In the genomic region with DNA sequence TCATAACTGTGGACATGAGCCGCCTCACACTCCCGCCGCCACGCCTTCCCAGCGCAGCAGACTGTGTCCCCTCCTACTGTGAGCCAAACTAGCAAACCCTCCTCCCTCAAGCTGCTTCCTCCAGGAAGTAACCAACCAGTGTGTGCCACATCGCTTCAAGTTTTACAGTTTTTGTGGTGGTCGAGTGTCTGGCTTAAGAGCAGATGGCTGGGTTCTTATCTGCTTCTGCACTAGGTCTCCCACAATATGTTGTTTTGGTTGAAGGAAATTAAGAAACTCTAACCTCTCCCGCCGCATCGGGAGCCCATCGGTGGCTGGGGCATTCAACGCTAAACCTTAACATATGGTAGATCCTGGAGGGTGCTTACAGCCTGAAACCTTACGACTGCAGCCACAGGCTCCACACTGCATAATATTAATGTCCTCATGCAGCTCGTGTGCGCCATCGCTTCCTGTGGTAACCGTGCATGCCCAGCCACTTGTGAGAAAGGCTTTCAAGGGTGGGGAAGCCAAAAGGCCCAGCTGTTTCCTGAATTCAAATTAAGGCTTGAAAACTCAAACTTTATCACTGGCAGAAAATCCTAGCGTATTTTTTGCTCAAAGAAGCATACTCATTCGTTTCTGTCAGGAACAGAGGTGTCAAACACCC, we compare ENCODE assay signal across 26 mouse cellular contexts.
DNase-seq lines count a peak whose midpoint lies in the region; ATAC-seq and TF ChIP-seq lines count a peak whose summit lies in the region.
"Had no signal": no experiment of that assay in that cellular context is flagged by ENCODE, and none has a peak within 500 bp of the region (broad histone marks: within the 10 kb centered on the region; RNA-seq: fewer than 3 reads in every experiment).

No protein-coding gene starts in this region.

- no peak overlapping the region for H3K4me2 ChIP-seq in liver, embryonic 12.5 days
- no peak overlapping the region for H3K4me2 ChIP-seq in hindbrain, embryonic 12.5 days (replicated peaks)
- H3K4me2 ChIP-seq: embryonic facial prominence, embryonic 13.5 days; limb, embryonic 12.5 days; liver, embryonic 13.5 days; lung, embryonic 15.5 days; midbrain, embryonic 12.5 days; neural tube, embryonic 15.5 days had no signal

- no peaks in the 10 kb centered on the region for H3K27me3 ChIP-seq in spleen, adult 2 months (ENCODE audit: control insufficient read depth, insufficient read depth, low read length)
- H3K27me3 ChIP-seq in liver, embryonic 12.5 days (replicated peaks): no peaks in the 10 kb centered on the region; the same call in 1 of the 2 replicates
- 0 out of 2 replicates have a peak, but pooled peaks cover 7% of the 10 kb centered on the region for H3K27me3 ChIP-seq in hindbrain, embryonic 12.5 days
- H3K27me3 ChIP-seq: embryonic facial prominence, embryonic 13.5 days; limb, embryonic 12.5 days; liver, embryonic 13.5 days; lung, embryonic 15.5 days; midbrain, embryonic 12.5 days; neural tube, embryonic 15.5 days had no signal

- H3K4me3 ChIP-seq in spleen, adult 2 months (ENCODE audit: extremely low read depth, insufficient read depth, insufficient read length): no peak overlapping the region
- no peak overlapping the region for H3K4me3 ChIP-seq in liver, embryonic 12.5 days
- H3K4me3 ChIP-seq in hindbrain, embryonic 12.5 days: no peak overlapping the region
- H3K4me3 ChIP-seq: embryonic facial prominence, embryonic 13.5 days; heart, adult 2 months; limb, embryonic 12.5 days; liver, embryonic 13.5 days; lung, embryonic 15.5 days; midbrain, embryonic 12.5 days; neural tube, embryonic 15.5 days had no signal

- WGBS in spleen, adult 2 months: 24% methylated on average over 19 of the region's 19 CpGs
- WGBS in liver, embryonic 12.5 days (ENCODE audit: insufficient replicate concordance): 65% methylated on average over 19 of the region's 19 CpGs
- WGBS in hindbrain, embryonic 12.5 days: 88% methylated on average over 19 of the region's 19 CpGs

- H3K9me3 ChIP-seq in liver, embryonic 12.5 days (replicated peaks): no peaks in the 10 kb centered on the region
- H3K9me3 ChIP-seq in hindbrain, embryonic 12.5 days (replicated peaks): 0 out of 2 replicates have a peak, but pooled peaks cover 3% of the 10 kb centered on the region
- H3K9me3 ChIP-seq: embryonic facial prominence, embryonic 13.5 days; liver, embryonic 13.5 days; lung, embryonic 15.5 days; midbrain, embryonic 12.5 days; neural tube, embryonic 15.5 days had no signal

- no peak overlapping the region for H3K9ac ChIP-seq in liver, embryonic 12.5 days
- no peak overlapping the region for H3K9ac ChIP-seq in hindbrain, embryonic 12.5 days
- H3K9ac ChIP-seq: embryonic facial prominence, embryonic 13.5 days; limb, embryonic 12.5 days; liver, embryonic 13.5 days; lung, embryonic 15.5 days; midbrain, embryonic 12.5 days; neural tube, embryonic 15.5 days had no signal

- no peak for TF ChIP-seq CTCF in spleen, adult 2 months (IDR thresholded peaks at IDR 0.05; ENCODE audit: extremely low read depth, insufficient read depth, insufficient read length, insufficient replicate concordance)

- no peak for ATAC-seq in CD4-positive, CD25-positive, alpha-beta regulatory T cell, adult 4 months
- peak; percentile 53 for ATAC-seq in granulocyte monocyte progenitor cell, adult 5-6 weeks (replicated peaks; ENCODE audit: poor library complexity, severe bottlenecking)
- no peak for ATAC-seq in liver, embryonic 12.5 days
- ATAC-seq in hindbrain, embryonic 12.5 days (ENCODE audit: low FRiP score): no peak
- ATAC-seq: forebrain, embryonic 14.5 days had no signal

- peak; percentile 29 for DNase-seq in CD4-positive, CD25-positive, alpha-beta regulatory T cell, adult 2 months (ENCODE audit: low read depth, low spot score)
- peak; percentile 8 for DNase-seq in T-cell, adult 2 months (ENCODE audit: low spot score)
- DNase-seq in spleen, adult 2 months (ENCODE audit: low read depth in 1 of 2, low spot score in 2 of 2): peak; percentile 9 to 19
- DNase-seq in cerebellum, adult 8-10 months: no peak
- DNase-seq: adrenal gland, postnatal 36 days; cerebellum, adult 9-10 months; gastrocnemius, postnatal 10 days; heart, adult 2 months; heart, postnatal 4 days; kidney, adult 9 months; kidney, postnatal 36 days; layer of hippocampus, adult 9-11 months; liver, embryonic 13.5 days; lung, postnatal 4 days; right cerebral cortex, postnatal 14 days; thymus, postnatal 36 days had no signal

- no peaks in the 10 kb centered on the region for H3K36me3 ChIP-seq in spleen, adult 2 months (ENCODE audit: control insufficient read depth, insufficient read depth, low read length)
- H3K36me3 ChIP-seq in liver, embryonic 12.5 days: no peaks in the 10 kb centered on the region
- H3K36me3 ChIP-seq in hindbrain, embryonic 12.5 days: no peaks in the 10 kb centered on the region
- H3K36me3 ChIP-seq: embryonic facial prominence, embryonic 13.5 days; limb, embryonic 12.5 days; liver, embryonic 13.5 days; lung, embryonic 15.5 days; midbrain, embryonic 12.5 days; neural tube, embryonic 15.5 days had no signal

- peaks cover 8% of the 10 kb centered on the region for H3K4me1 ChIP-seq in spleen, adult 2 months (ENCODE audit: control insufficient read depth, insufficient read depth, insufficient read length)
- H3K4me1 ChIP-seq in liver, embryonic 12.5 days: 0 out of 2 replicates have a peak, but pooled peaks cover 8% of the 10 kb centered on the region
- peaks cover 11% of the 10 kb centered on the region; the same call in 1 of the 2 replicates for H3K4me1 ChIP-seq in hindbrain, embryonic 12.5 days
- H3K4me1 ChIP-seq: liver, embryonic 13.5 days; lung, embryonic 15.5 days had no signal

- peak overlapping the region; percentile 45; the same call in 1 of the 2 replicates for H3K27ac ChIP-seq in spleen, adult 2 months (ENCODE audit: insufficient read depth, low read length)
- H3K27ac ChIP-seq in liver, embryonic 12.5 days: no peak overlapping the region
- H3K27ac ChIP-seq in hindbrain, embryonic 12.5 days: no peak overlapping the region
- H3K27ac ChIP-seq: embryonic facial prominence, embryonic 13.5 days; heart, adult 2 months; limb, embryonic 12.5 days; liver, embryonic 13.5 days; lung, embryonic 15.5 days; midbrain, embryonic 12.5 days; neural tube, embryonic 15.5 days had no signal

- TF ChIP-seq POLR2A in spleen, adult 2 months (IDR thresholded peaks at IDR 0.05; ENCODE audit: low read depth, low read length): no peak
